Mouse (Mus musculus) leukemia stem cell, adult 10-12 weeks (primary cell): ENCODE data around the gene Atp1b3. TPM values are rescaled to one million over a fixed set of nuclear protein-coding genes. Genes with fewer than 3 reads are reported as not detected.

Experiments used
- polyA plus RNA-seq: library from polyadenylated mRNA; stranded (reverse); fragments of >175 nt; gene quantifications from 2 replicates; pipeline ENCODE4 v1.2.3, GENCODE M21; 2012; ENCODE audit warnings: low replicate concordance

The Atp1b3 gene
- 181 and 203 TPM in 2 replicates for polyA plus RNA-seq

DNA sequence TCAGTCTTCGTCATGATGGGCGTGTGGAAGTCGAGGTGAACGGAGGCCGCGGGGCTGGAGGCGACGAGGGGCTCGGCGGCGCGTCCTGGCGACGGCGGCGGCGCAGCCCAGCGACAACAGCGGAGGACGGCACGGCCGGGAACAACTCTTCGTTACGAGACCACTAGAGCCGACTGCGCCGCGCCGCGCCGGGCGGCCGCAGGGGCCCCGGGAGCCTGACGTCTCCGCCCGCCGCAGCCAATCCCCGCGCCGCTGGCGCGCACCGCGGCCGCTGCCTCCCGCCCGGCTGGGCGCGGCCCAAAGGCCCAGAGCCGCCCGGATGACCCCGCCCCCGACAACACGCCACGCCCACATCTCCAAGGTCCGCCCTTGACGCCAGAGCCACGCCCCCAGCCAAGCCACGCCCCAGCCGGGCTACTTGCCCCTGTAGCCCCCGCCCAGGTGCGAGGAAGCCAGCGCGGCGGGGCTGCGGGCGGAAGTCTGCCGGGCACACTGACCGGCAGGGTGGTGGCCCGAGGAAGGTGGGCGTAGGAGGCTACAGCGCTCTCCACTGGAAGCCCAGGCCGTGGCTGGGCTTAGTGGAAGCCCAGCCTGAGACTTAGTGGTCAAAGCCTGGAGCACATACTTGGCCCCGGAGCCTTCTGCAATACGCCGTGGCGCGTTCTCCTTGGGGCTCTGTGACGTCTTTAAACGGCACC is at the start of gene Atp1b3:
TSS of gene Atp1b3 (minus strand) at position 302 of the 698 bp plus-strand sequence.

Other genes starting within 250 kb of the Atp1b3 start
- gene Gk5, start 245.1 kb downstream of the Atp1b3 start, polyA plus RNA-seq = 0.17 and 0.46 TPM in 2 replicates
- gene Tfdp2, start 168.2 kb downstream of the Atp1b3 start, polyA plus RNA-seq = 2.7 and 4.6 TPM in 2 replicates
- gene Rnf7, start 114.2 kb upstream of the Atp1b3 start, polyA plus RNA-seq = 6.1 and 15.4 TPM in 2 replicates
- 0.15 TPM in 1 of 2 replicates, not detected in the other for gene Gm28729, start 160.8 kb upstream of the Atp1b3 start, polyA plus RNA-seq